Mouse (Mus musculus) large intestine, adult 2 months (tissue): ENCODE data around the gene Dkk3. TPM values are rescaled to one million over a fixed set of nuclear protein-coding genes. Genes with fewer than 3 reads are reported as not detected.
"Not testable (repeated sequence)": the region's sequence is repeated elsewhere in the genome, so short reads cannot be mapped to it uniquely, and the experiment has no call there.

Experiments used
- DNase-seq: peaks from one replicate; pipeline ENCODE4 v3.0.0-alpha.2; 2012; ENCODE audit warnings: low read depth, low spot score
- WGBS: fragments of 180-500 bp; shearing (Covaris S2); methylation state at CpG from one replicate; pipeline ENCODE4 v1.1.7; 2018; 5-methylcytosine and 5-hydroxymethylcytosine counted together
- polyA plus RNA-seq: library from polyadenylated mRNA; depleted of rRNA; stranded (reverse); fragments of >200 nt; gene quantifications from 2 replicates; pipeline ENCODE4 v1.2.3, GENCODE M21; 2012

Gene Dkk3
- polyA plus RNA-seq, 1 experiment = 9.6 TPM

GRCm38 (mm10) chr7:112176627-112177026 is 17.8 kb upstream of the Dkk3 start:
- 87% methylated on average over 2 of the region's 2 CpGs for WGBS
- DNase-seq = no peak

GRCm38 (mm10) chr7:112172669-112173068 is 13.8 kb upstream of the Dkk3 start:
- no peak for DNase-seq

GRCm38 (mm10) chr7:112169955-112170692 is 11.3 kb upstream of the Dkk3 start:
- no peak for DNase-seq
- WGBS = 13% methylated on average over 10 of the region's 10 CpGs

More at GRCm38 (mm10) chr7:112172669-112173068, 13.8 kb upstream of the Dkk3 start:
- 71% methylated on average over 4 of the region's 4 CpGs for WGBS

GRCm38 (mm10) chr7:112165593-112165992 is 6.7 kb upstream of the Dkk3 start:
- no peak for DNase-seq
- 79% methylated on average over 4 of the region's 4 CpGs for WGBS

GRCm38 (mm10) chr7:112165032-112165431 is 6.2 kb upstream of the Dkk3 start:
- WGBS = 95% methylated on average over 4 of the region's 4 CpGs
- DNase-seq = not testable (repeated sequence)

GRCm38 (mm10) chr7:112164430-112164829 is 5.6 kb upstream of the Dkk3 start:
- 72% methylated on average over 3 of the region's 3 CpGs for WGBS
- DNase-seq = no peak

- WGBS = 57% methylated on average over 6 of the region's 6 CpGs
- DNase-seq = no peak
These were observed 978 bp upstream of the Dkk3 start for GRCm38 (mm10) chr7:112159835-112160234.

- no peak for DNase-seq
- 4% methylated on average over 23 of the region's 23 CpGs for WGBS
These were observed 528 bp downstream of the Dkk3 start for GRCm38 (mm10) chr7:112158316-112158741.

- 29% methylated on average over 23 of the region's 23 CpGs for WGBS
- no peak for DNase-seq
These were observed 1.1 kb downstream of the Dkk3 start for GRCm38 (mm10) chr7:112157584-112158315.

- no peak for DNase-seq
- WGBS = 9% methylated on average over 1 of the region's 1 CpGs
These were observed 3.7 kb downstream of the Dkk3 start for GRCm38 (mm10) chr7:112155194-112155593.

- WGBS = 64% methylated on average over 4 of the region's 4 CpGs
These were observed 4.4 kb downstream of the Dkk3 start for GRCm38 (mm10) chr7:112154445-112154844.

GRCm38 (mm10) chr7:112149113-112149512 is 9.7 kb downstream of the Dkk3 start:
- 78% methylated on average over 10 of the region's 10 CpGs for WGBS
- no peak for DNase-seq

More at GRCm38 (mm10) chr7:112154445-112154844, 4.4 kb downstream of the Dkk3 start:
- no peak for DNase-seq

GRCm38 (mm10) chr7:112147979-112148378 is 10.9 kb downstream of the Dkk3 start:
- 53% methylated on average over 2 of the region's 2 CpGs for WGBS
- no peak for DNase-seq

GRCm38 (mm10) chr7:112144646-112145179 is 14.1 kb downstream of the Dkk3 start:
- DNase-seq = no peak
- 84% methylated on average over 11 of the region's 11 CpGs for WGBS

GRCm38 (mm10) chr7:112143978-112144377 is 14.9 kb downstream of the Dkk3 start:
- 55% methylated on average over 4 of the region's 4 CpGs for WGBS
- DNase-seq = no peak

GRCm38 (mm10) chr7:112143090-112143500 is 15.8 kb downstream of the Dkk3 start:
- no peak for DNase-seq
- 63% methylated on average over 7 of the region's 7 CpGs for WGBS

GRCm38 (mm10) chr7:112142616-112143015 is 16.2 kb downstream of the Dkk3 start:
- DNase-seq = no peak
- WGBS = 70% methylated on average over 3 of the region's 3 CpGs

- WGBS = 91% methylated on average over 2 of the region's 2 CpGs
- DNase-seq = no peak
These were observed 18.1 kb downstream of the Dkk3 start for GRCm38 (mm10) chr7:112140725-112141124.

- WGBS = 61% methylated on average over 11 of the region's 11 CpGs
- no peak for DNase-seq
These were observed 20.1 kb downstream of the Dkk3 start for GRCm38 (mm10) chr7:112138509-112139405.

- WGBS = 68% methylated on average over 7 of the region's 7 CpGs
- no peak for DNase-seq
These were observed 20.7 kb downstream of the Dkk3 start for GRCm38 (mm10) chr7:112138168-112138508.
